Comparison of ENCODE assay signal across 8 mouse cellular contexts in genomic region chr3:52269514-52270351, GRCm38 (mm10). TPM values are rescaled to one million over a fixed set of nuclear protein-coding genes. Genes with fewer than 3 reads are reported as not detected.
DNase-seq lines count a peak whose midpoint lies in the region; ATAC-seq lines count a peak whose summit lies in the region.

No protein-coding gene starts in this region.

- peak; percentile 16 for ATAC-seq in inflammation-experienced regulatory T-cells, adult 6 months
- 0 out of 2 replicates have a peak, but pooled peaks have one; percentile 49 for ATAC-seq in limb, embryonic 11.5 days (ENCODE audit: insufficient number of reproducible peaks, low FRiP score, low TSS enrichment, low read depth)
- ATAC-seq in midbrain, embryonic 11.5 days (ENCODE audit: low FRiP score): peak; percentile 15; the same call in 1 of the 2 replicates
- no peak for ATAC-seq in erythroid progenitor cell, adult 5-6 weeks (replicated peaks; ENCODE audit: low FRiP score, poor library complexity, severe bottlenecking)

- H3K27ac ChIP-seq in limb, embryonic 11.5 days (replicated peaks; ENCODE audit: low read depth, low read length): no peak overlapping the region
- H3K27ac ChIP-seq in midbrain, embryonic 11.5 days (ENCODE audit: low read depth, low read length): no peak overlapping the region

- H3K9me3 ChIP-seq in limb, embryonic 11.5 days (ENCODE audit: control insufficient read depth, low read length): no peaks in the 10 kb centered on the region
- H3K9me3 ChIP-seq in midbrain, embryonic 11.5 days (ENCODE audit: control insufficient read depth, low read length): no peaks in the 10 kb centered on the region

- H3K27me3 ChIP-seq in limb, embryonic 11.5 days (ENCODE audit: control insufficient read depth, insufficient read depth, low read length): peaks cover 13% of the 10 kb centered on the region
- H3K27me3 ChIP-seq in midbrain, embryonic 11.5 days (ENCODE audit: control insufficient read depth, insufficient read depth, low read length): peaks cover 35% of the 10 kb centered on the region

- H3K36me3 ChIP-seq in limb, embryonic 11.5 days (ENCODE audit: control insufficient read depth, insufficient read depth, low read length): no peaks in the 10 kb centered on the region
- no peaks in the 10 kb centered on the region for H3K36me3 ChIP-seq in midbrain, embryonic 11.5 days (ENCODE audit: control insufficient read depth, insufficient read depth, low read length)

- peak; percentile 77 for DNase-seq in R1 (ENCODE audit: low read depth, low spot score)
- peak; percentile 50 to 62 for DNase-seq in cerebellum, postnatal 25 days
- DNase-seq in gastrocnemius, postnatal 36 days: peak; percentile 72 to 76
- peak; percentile 78 for DNase-seq in limb, embryonic 11.5 days (ENCODE audit: low spot score)
- DNase-seq in midbrain, embryonic 11.5 days (ENCODE audit: low spot score, missing footprints): peak; percentile 96
- DNase-seq in spleen, adult 12 weeks (ENCODE audit: low spot score): peak; percentile 35

- intact Hi-C loops in gastrocnemius, postnatal 36 days (cut with DNase I): loop anchor here (2.0 to 10.0 kb wide), 4 partner anchors 73 to 331 kb away; no protein-coding TSS in a partner anchor

- peak overlapping the region; percentile 88 for H3K4me3 ChIP-seq in limb, embryonic 11.5 days (ENCODE audit: low read depth, low read length)
- peak overlapping the region; percentile 75 for H3K4me3 ChIP-seq in midbrain, embryonic 11.5 days (ENCODE audit: low read depth, low read length)

- peaks cover 14% of the 10 kb centered on the region for H3K4me1 ChIP-seq in limb, embryonic 11.5 days (ENCODE audit: control insufficient read depth, insufficient read depth, low read length)
- peaks cover 23% of the 10 kb centered on the region for H3K4me1 ChIP-seq in midbrain, embryonic 11.5 days (ENCODE audit: control insufficient read depth, insufficient read depth, low read length)

- peak overlapping the region; percentile 98 for H3K4me2 ChIP-seq in limb, embryonic 11.5 days (ENCODE audit: low read depth, severe bottlenecking)
- peak overlapping the region; percentile 95 for H3K4me2 ChIP-seq in midbrain, embryonic 11.5 days

- H3K9ac ChIP-seq in limb, embryonic 11.5 days (ENCODE audit: low read length): peak overlapping the region; percentile 72
- H3K9ac ChIP-seq in midbrain, embryonic 11.5 days (ENCODE audit: low read length): peak overlapping the region; percentile 71

- WGBS in limb, embryonic 11.5 days: 0% methylated on average over 55 of the region's 55 CpGs
- under 1% methylated on average over 55 of the region's 55 CpGs for WGBS in midbrain, embryonic 11.5 days

RNA-seq across cellular contexts. Expression of gene Foxo1, which starts 1.6 kb away (rescaled TPM):
- total RNA-seq in gastrocnemius, postnatal 36 days (2021): 10 to 100 TPM; 19.0 to 29.2 TPM
- 10 to 100 TPM; 16.2 to 33.9 (median 32.4) TPM for polyA plus RNA-seq in inflammation-experienced regulatory T-cells, adult 6 months (2017; shearing (Covaris generic))
- polyA plus RNA-seq in limb, embryonic 11.5 days (2014; fragmentation: Nextera tagmentation; extraction: Ambion mirVana): 5.9 and 6.3 TPM in 2 replicates
- 2.7 and 3.0 TPM in 2 replicates for polyA plus RNA-seq in midbrain, embryonic 11.5 days (2014; fragmentation: Nextera tagmentation; extraction: Ambion mirVana)
- total RNA-seq in erythroid progenitor cell, adult 5-6 weeks (2015; ENCODE audit: low replicate concordance): 10.5 and 11.3 TPM in 2 replicates
- total RNA-seq in erythroid progenitor cell, adult 5-6 weeks (2017; ENCODE audit: low replicate concordance): 0.90 and 0.91 TPM in 2 replicates

Comparison
In these comparisons a context has a peak if more than half of its experiments do, and no peak if none do; other contexts are left out.
1. DNase-seq: peak in every context shown above with its lines; median percentile 96 in midbrain, embryonic 11.5 days; 78 in limb, embryonic 11.5 days; 77 in R1; 74 in gastrocnemius, postnatal 36 days; 56 in cerebellum, postnatal 25 days; 35 in spleen, adult 12 weeks.